Mouse (Mus musculus): Measurements from ENCODE around the gene Ccm2l.

GRCm38 (mm10) chr2:153055270-153055920, 10.4 kb upstream of the Ccm2l start:
- no peak for TF ChIP-seq CTCF (IDR thresholded peaks at IDR 0.05; ENCODE audit: insufficient read depth, low read length)
- TF ChIP-seq POLR2A (IDR thresholded peaks at IDR 0.05; ENCODE audit: borderline replicate concordance, extremely low read depth, low read depth, low read length) = no peak

All from lung, adult 2 months (tissue).